Mouse (Mus musculus) hindbrain, postnatal 0 days (tissue): ENCODE measurements around the gene Auts2. TPM values are rescaled to one million over a fixed set of nuclear protein-coding genes. Genes with fewer than 3 reads are reported as not detected.
A peak's percentile ranks its signal among the peaks of the same experiment; 100 is the strongest.

Source experiments
- ATAC-seq: fragments of 200-750 bp; cut with Nextera tagmentation; 2 replicates; pipeline ENCODE4 v1.8.0; 2017; ENCODE audit warnings: mild to moderate bottlenecking, moderate TSS enrichment, moderate library complexity
- DNase-seq: peaks from one replicate; pipeline ENCODE4 v3.0.0-alpha.2; 2015; ENCODE audit warnings: low spot score
- H3K27ac ChIP-seq: fragments of 300-500 bp; sonication (generic); 2 replicates; pipeline ENCODE4 v1.5.1; 2014; ENCODE audit warnings: mild to moderate bottlenecking
- H3K27me3 ChIP-seq: fragments of 300-500 bp; sonication (generic); 2 replicates; pipeline ENCODE4 v1.6.1; 2014; ENCODE audit warnings: low read length, mixed read lengths; ENCODE audit not compliant: insufficient read depth
- H3K36me3 ChIP-seq: fragments of 300-500 bp; sonication (generic); 2 replicates; pipeline ENCODE4 v1.6.1; 2014; ENCODE audit warnings: low read length, mixed read lengths; ENCODE audit not compliant: insufficient read depth
- H3K4me1 ChIP-seq: fragments of 300-500 bp; sonication (generic); 2 replicates; pipeline ENCODE4 v1.6.1; 2014; ENCODE audit warnings: antibody characterized with exemption, low read length, mixed read lengths; ENCODE audit not compliant: insufficient read depth
- H3K4me2 ChIP-seq: fragments of 300-500 bp; sonication (generic); 2 replicates; pipeline ENCODE4 v1.6.1; 2014; ENCODE audit warnings: low read depth, mild to moderate bottlenecking, low read length, moderate library complexity, mixed read lengths
- H3K4me3 ChIP-seq: fragments of 300-500 bp; sonication (generic); 2 replicates; pipeline ENCODE4 v1.5.1; 2014; ENCODE audit warnings: low read length
- H3K9ac ChIP-seq: fragments of 300-500 bp; sonication (generic); replicated peaks from 2 replicates; pipeline ENCODE4 v1.6.1; 2014; ENCODE audit warnings: mild to moderate bottlenecking, low read length, moderate library complexity, mixed read lengths
- H3K9me3 ChIP-seq: fragments of 300-500 bp; sonication (generic); 2 replicates; pipeline ENCODE4 v1.6.1; 2016; ENCODE audit warnings: low read length, mixed read lengths
- CTCF ChIP-seq: IDR thresholded peaks from 2 replicates; pipeline ENCODE4 v1.5.1; 2016; ENCODE audit warnings: antibody characterized with exemption, control low read depth, low read depth
- WGBS: fragments of 180-500 bp; shearing (Covaris S2); extraction: QIAGEN DNeasy Blood & Tissue Kit; methylation state at CpG from one replicate; pipeline ENCODE4 v1.1.7; 2014; 5-methylcytosine and 5-hydroxymethylcytosine counted together
- polyA plus RNA-seq: library from polyadenylated mRNA; unstranded; fragments of >200 nt; fragmentation: Nextera tagmentation; extraction: Ambion mirVana; gene quantifications from 2 replicates; pipeline ENCODE4 v1.2.1, GENCODE M21; 2015
- total RNA-seq: library from RNA; depleted of rRNA; stranded (reverse); fragments of >200 nt; gene quantifications from 2 replicates; pipeline ENCODE4 v1.2.3, GENCODE M21; 2014

The Auts2 gene
- total and polyA plus RNA-seq, 2 experiments from 2014 or later: 39.3 to 54.9 TPM

- Histone ChIP-seq H3K27me3 (no peaks in the 10 kb centered on the region), H3K9ac (no peak overlapping the region), H3K9me3 (no peaks in the 10 kb centered on the region), H3K36me3 (no peaks in the 10 kb centered on the region), H3K4me3 (no peak overlapping the region), H3K27ac (no peak overlapping the region), H3K4me1 (peaks cover 19% of the 10 kb centered on the region), H3K4me2 (no peak overlapping the region)
- no peak for TF ChIP-seq CTCF
- WGBS: 69% methylated on average over 9 of the region's 9 CpGs
- ATAC-seq (no peak), DNase-seq (no peak)
Measured at GRCm38 (mm10) chr5:132318026-132318765, 224.9 kb downstream of the Auts2 start.

DNA sequence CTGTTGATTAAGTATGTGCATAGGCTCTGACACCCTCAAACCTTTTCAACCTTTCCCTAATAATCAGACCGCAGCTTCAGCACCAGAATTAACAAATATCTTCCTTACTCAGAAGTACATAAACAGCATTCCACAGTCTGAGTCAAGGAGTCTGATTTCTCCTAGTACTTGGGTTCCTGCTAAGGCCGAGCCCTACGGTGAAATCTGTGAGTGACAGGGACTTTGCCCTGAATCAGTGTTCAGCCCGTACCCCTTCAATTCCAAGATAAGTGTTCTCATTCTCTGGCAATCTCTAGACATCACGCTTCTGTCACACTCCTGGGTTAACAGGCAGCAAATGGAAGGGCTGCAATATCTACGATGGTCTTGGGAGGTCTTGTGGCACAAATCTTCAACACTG, 226.2 kb downstream of the Auts2 start:
- no peak overlapping the region for H3K9ac ChIP-seq
- H3K9me3 ChIP-seq: no peaks in the 10 kb centered on the region
- no peak overlapping the region for H3K27ac ChIP-seq
- H3K4me2 ChIP-seq: no peak overlapping the region
- H3K27me3 ChIP-seq: no peaks in the 10 kb centered on the region
- WGBS: 42% methylated on average over 6 of the region's 6 CpGs
- ATAC-seq (no peak), DNase-seq (no peak)
- TF ChIP-seq CTCF: no peak
- no peaks in the 10 kb centered on the region for H3K36me3 ChIP-seq
- H3K4me1 ChIP-seq: peaks cover 13% of the 10 kb centered on the region
- no peak overlapping the region for H3K4me3 ChIP-seq

DNA sequence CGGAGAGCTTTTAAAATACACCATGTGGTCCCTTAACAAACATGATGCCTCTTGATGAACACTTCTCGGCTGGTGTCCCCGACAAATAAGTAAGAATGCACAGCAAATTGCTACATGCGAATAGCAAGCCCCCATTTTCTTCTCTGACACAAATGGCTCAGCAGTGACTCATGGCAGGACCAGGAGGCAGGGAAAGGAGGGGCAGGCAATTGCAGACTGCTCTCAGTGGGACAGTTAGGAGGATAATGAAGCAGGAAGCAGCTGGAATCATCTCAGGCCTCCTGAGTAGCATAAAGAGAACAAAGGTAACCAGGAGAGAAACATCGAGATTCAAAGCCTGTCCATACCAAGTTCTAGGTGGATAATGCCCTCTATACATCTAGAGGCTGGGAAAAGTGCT, 228.8 kb downstream of the Auts2 start:
- no peak for TF ChIP-seq CTCF
- no peak for DNase-seq
- Histone ChIP-seq H3K9ac (no peak overlapping the region), H3K4me3 (no peak overlapping the region), H3K36me3 (no peaks in the 10 kb centered on the region), H3K27me3 (no peaks in the 10 kb centered on the region), H3K4me2 (no peak overlapping the region), H3K4me1 (peaks cover 13% of the 10 kb centered on the region), H3K27ac (no peak overlapping the region), H3K9me3 (no peaks in the 10 kb centered on the region)
- 26% methylated on average over 5 of the region's 5 CpGs for WGBS
- no peak for ATAC-seq

GRCm38 (mm10) chr5:132307000-132307399, 236.1 kb downstream of the Auts2 start:
- no peak for ATAC-seq
- Histone ChIP-seq H3K27ac (no peak overlapping the region), H3K27me3 (no peaks in the 10 kb centered on the region), H3K9ac (no peak overlapping the region), H3K9me3 (no peaks in the 10 kb centered on the region), H3K36me3 (no peaks in the 10 kb centered on the region), H3K4me1 (0 out of 2 replicates have a peak, but pooled peaks cover 3% of the 10 kb centered on the region), H3K4me2 (no peak overlapping the region), H3K4me3 (no peak overlapping the region)
- WGBS: 74% methylated on average over 2 of the region's 2 CpGs
- TF ChIP-seq CTCF: no peak
- no peak for DNase-seq

DNA sequence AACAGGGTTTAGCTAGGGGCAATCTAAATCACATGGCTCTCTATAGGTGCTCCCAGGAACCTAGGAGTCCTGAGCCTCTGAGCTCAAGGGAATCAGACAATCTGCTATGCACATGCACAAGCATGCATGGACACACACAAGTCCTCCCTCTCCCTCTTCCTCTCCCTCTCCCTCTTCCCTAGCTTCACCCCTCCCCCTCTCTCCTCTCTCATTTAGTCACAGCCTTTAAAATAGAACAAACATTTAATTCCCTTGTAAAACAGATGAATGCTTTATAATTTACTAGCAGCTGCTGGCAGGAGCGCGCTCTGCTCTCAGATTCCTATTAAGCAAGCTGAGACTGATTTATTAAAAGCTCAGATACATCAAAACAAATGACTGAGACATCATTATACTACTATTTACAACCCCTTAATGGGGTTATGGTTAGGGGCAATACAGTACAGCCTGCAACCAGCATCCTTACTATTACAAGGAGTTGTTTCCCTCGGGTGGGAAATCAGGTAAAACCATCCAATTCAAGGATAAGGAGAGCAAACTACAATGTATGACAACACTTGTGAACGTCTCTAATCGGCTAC, 237.7 kb downstream of the Auts2 start:
- no peak overlapping the region for H3K4me3 ChIP-seq
- TF ChIP-seq CTCF: no peak

GRCm38 (mm10) chr5:132302778-132303177, 240.4 kb downstream of the Auts2 start:
- DNase-seq: no peak
- H3K9me3 ChIP-seq: no peaks in the 10 kb centered on the region
- H3K4me1 ChIP-seq: 0 out of 2 replicates have a peak, but pooled peaks cover 3% of the 10 kb centered on the region
- ATAC-seq: no peak
- no peak overlapping the region for H3K4me2 ChIP-seq
- H3K27ac ChIP-seq: no peak overlapping the region
- H3K4me3 ChIP-seq: no peak overlapping the region
- H3K36me3 ChIP-seq: no peaks in the 10 kb centered on the region
- no peaks in the 10 kb centered on the region for H3K27me3 ChIP-seq
- no peak for TF ChIP-seq CTCF
- H3K9ac ChIP-seq: no peak overlapping the region
- WGBS: 92% methylated on average over 4 of the region's 4 CpGs

More for the DNA sequence above, 237.7 kb downstream of the Auts2 start:
- H3K27ac ChIP-seq: no peak overlapping the region
- DNase-seq (peak; percentile 20), ATAC-seq (no peak)
- H3K9ac ChIP-seq: no peak overlapping the region
- H3K27me3 ChIP-seq: no peaks in the 10 kb centered on the region
- no peaks in the 10 kb centered on the region for H3K9me3 ChIP-seq
- WGBS: 66% methylated on average over 5 of the region's 5 CpGs
- no peak overlapping the region for H3K4me2 ChIP-seq
- no peaks in the 10 kb centered on the region for H3K36me3 ChIP-seq
- 0 out of 2 replicates have a peak, but pooled peaks cover 3% of the 10 kb centered on the region for H3K4me1 ChIP-seq

- TF ChIP-seq CTCF: no peak
- ATAC-seq: no peak
- no peak overlapping the region for H3K4me3 ChIP-seq
- WGBS: 58% methylated on average over 4 of the region's 4 CpGs
- H3K36me3 ChIP-seq: no peaks in the 10 kb centered on the region
- no peak overlapping the region for H3K4me2 ChIP-seq
- DNase-seq: no peak
- H3K9ac ChIP-seq: no peak overlapping the region
- no peak overlapping the region for H3K27ac ChIP-seq
- H3K9me3 ChIP-seq: no peaks in the 10 kb centered on the region
- no peaks in the 10 kb centered on the region for H3K27me3 ChIP-seq
- 0 out of 2 replicates have a peak, but pooled peaks cover 5% of the 10 kb centered on the region for H3K4me1 ChIP-seq
Measured at GRCm38 (mm10) chr5:132300794-132301193, 242.3 kb downstream of the Auts2 start.
